Mouse (Mus musculus) ZHBTc4 (cell line): ENCODE measurements at regions not wholly inside any gene's neighbourhood (a gene's known extent, or its start where the extent isn't known, plus 50 kb on each side); places are given as distances from the start of the nearest gene placed in this dataset.

Experiments used
- DNase-seq: peaks from one replicate; pipeline ENCODE4 v3.0.0-alpha.2; 2011; ENCODE audit warnings: low read depth, low spot score

GRCm38 (mm10) chr15:54677660-54678059 is 793.0 kb downstream of the Gm7489 start:
- peak; percentile 65 for DNase-seq
